ENCODE assay signal across 8 mouse cellular contexts in the genomic region with DNA sequence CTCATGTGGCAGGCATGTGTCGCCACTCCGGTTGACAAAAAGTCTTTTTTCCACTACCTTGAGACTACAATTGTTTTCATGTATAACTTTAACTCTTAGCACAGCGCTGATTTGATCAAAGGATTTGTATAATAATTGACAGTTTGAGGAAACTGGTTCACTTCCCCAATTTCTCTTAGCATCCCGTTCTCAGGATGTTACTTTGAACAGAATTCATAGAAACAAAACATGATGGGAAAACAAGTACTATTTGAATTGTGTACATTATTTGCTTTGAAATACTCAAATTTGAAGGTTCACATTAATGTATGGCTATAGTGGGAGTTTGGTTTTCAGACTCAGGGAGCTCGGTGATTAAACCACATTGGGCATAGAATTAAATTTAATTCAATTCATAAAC. TPM values are rescaled to one million over a fixed set of nuclear protein-coding genes. Genes with fewer than 3 reads are reported as not detected.
DNase-seq lines count a peak whose midpoint lies in the region; ATAC-seq and TF ChIP-seq lines count a peak whose summit lies in the region.

No protein-coding gene starts in this region.

- no peaks in the 10 kb centered on the region for H3K36me3 ChIP-seq in heart, adult 2 months (ENCODE audit: control insufficient read depth, insufficient read depth, low read length)
- H3K36me3 ChIP-seq in neural tube, embryonic 12.5 days = no peaks in the 10 kb centered on the region
- no peaks in the 10 kb centered on the region for H3K36me3 ChIP-seq in liver, embryonic 13.5 days

- TF ChIP-seq CTCF in heart, adult 2 months (IDR thresholded peaks at IDR 0.05) = no peak

- H3K79me2 ChIP-seq in heart, adult 2 months (replicated peaks; ENCODE audit: control insufficient read depth, insufficient read depth, low read length) = no peaks in the 10 kb centered on the region

- 51% methylated on average over 5 of the region's 5 CpGs for WGBS in heart, adult 2 months
- 79% methylated on average over 5 of the region's 5 CpGs for WGBS in neural tube, embryonic 12.5 days
- WGBS in liver, embryonic 13.5 days (ENCODE audit: insufficient replicate concordance) = 44% methylated on average over 5 of the region's 5 CpGs

- H3K4me2 ChIP-seq in neural tube, embryonic 12.5 days (replicated peaks) = peak overlapping the region; percentile 49
- H3K4me2 ChIP-seq in liver, embryonic 13.5 days = peak overlapping the region; percentile 62

- H3K27ac ChIP-seq in heart, adult 2 months = no peak overlapping the region
- no peak overlapping the region for H3K27ac ChIP-seq in neural tube, embryonic 12.5 days
- peak overlapping the region; percentile 84; the same call in 1 of the 2 replicates for H3K27ac ChIP-seq in liver, embryonic 13.5 days

- DNase-seq in heart, adult 2 months = no peak
- DNase-seq in heart, postnatal 25 days (ENCODE audit: low spot score) = no peak
- no peak for DNase-seq in neural tube, embryonic 10.5 days (ENCODE audit: extremely low spot score, low spot score)
- DNase-seq in liver, embryonic 13.5 days = no peak
- no peak for DNase-seq in urinary bladder, postnatal 36 days (ENCODE audit: low spot score in 2 of 2)
- DNase-seq in layer of hippocampus, postnatal 36 days = no peak
- no peak for DNase-seq in spleen, postnatal 10 days (ENCODE audit: low spot score in 2 of 2)

- ATAC-seq in neural tube, embryonic 12.5 days (ENCODE audit: low FRiP score, low read depth) = no peak
- ATAC-seq in liver, embryonic 13.5 days (ENCODE audit: low read depth) = no peak

- TF ChIP-seq POLR2A in heart, adult 2 months (IDR thresholded peaks at IDR 0.05; ENCODE audit: insufficient read depth, low read depth, low read length) = no peak

- no peaks in the 10 kb centered on the region for H3K4me1 ChIP-seq in heart, adult 2 months (ENCODE audit: control insufficient read depth, insufficient read depth, low read length)
- no peaks in the 10 kb centered on the region for H3K4me1 ChIP-seq in neural tube, embryonic 12.5 days
- no peaks in the 10 kb centered on the region; the same call in 1 of the 2 replicates for H3K4me1 ChIP-seq in liver, embryonic 13.5 days (replicated peaks)

- no peaks in the 10 kb centered on the region for H3K27me3 ChIP-seq in heart, adult 2 months (ENCODE audit: control insufficient read depth, insufficient read depth, low read length)
- no peaks in the 10 kb centered on the region for H3K27me3 ChIP-seq in neural tube, embryonic 12.5 days (replicated peaks)
- no peaks in the 10 kb centered on the region for H3K27me3 ChIP-seq in liver, embryonic 13.5 days

- no peak overlapping the region for H3K9ac ChIP-seq in heart, adult 2 months (ENCODE audit: low read depth, low read length)
- H3K9ac ChIP-seq in neural tube, embryonic 12.5 days = no peak overlapping the region
- H3K9ac ChIP-seq in liver, embryonic 13.5 days = peak overlapping the region; percentile 63

- intact Hi-C loops in heart, adult 2 months (cut with DNase I) = loop anchor here (10.0 kb wide), 1 partner anchor 250 kb away; no protein-coding TSS in a partner anchor
- intact Hi-C loops in heart, postnatal 25 days (cut with DNase I) = no loop called here

- TF ChIP-seq EP300 in heart, adult 2 months (IDR thresholded peaks at IDR 0.05; ENCODE audit: insufficient read depth, low read depth, low read length) = no peak

- no peaks in the 10 kb centered on the region for H3K9me3 ChIP-seq in neural tube, embryonic 12.5 days
- H3K9me3 ChIP-seq in liver, embryonic 13.5 days (replicated peaks) = no peaks in the 10 kb centered on the region

- peak overlapping the region; percentile 53 for H3K4me3 ChIP-seq in heart, adult 2 months
- no peak overlapping the region for H3K4me3 ChIP-seq in neural tube, embryonic 12.5 days
- H3K4me3 ChIP-seq in liver, embryonic 13.5 days (replicated peaks) = peak overlapping the region; percentile 70

RNA-seq across cellular contexts. Expression of a gene that starts 1.1 kb away (rescaled TPM):
- total RNA-seq in heart, adult 2 months (2021) = 1 to 10 TPM; 3.4 to 5.0 TPM
- 0.57 and 1.6 TPM in 2 replicates for polyA plus RNA-seq in heart, adult 2 months (2012; rRNA removed)
- total RNA-seq in heart, postnatal 25 days (2021) = 1 to 10 TPM; 4.7 to 6.8 TPM
- polyA plus RNA-seq in neural tube, embryonic 12.5 days (2016; fragmentation: Nextera tagmentation; extraction: Ambion mirVana) = 3.4 and 3.8 TPM in 2 replicates
- 1.2 and 1.3 TPM in 2 replicates for polyA plus RNA-seq in liver, embryonic 13.5 days (2015; fragmentation: Nextera tagmentation; extraction: Ambion mirVana)
- 10 to 100 TPM; 13.8 to 18.5 TPM for total RNA-seq in layer of hippocampus, postnatal 36 days (2021)
